Mouse (Mus musculus) Patski (cell line): ENCODE data around the gene Sohlh1. TPM values are rescaled to one million over a fixed set of nuclear protein-coding genes. Genes with fewer than 3 reads are reported as not detected.

ENCODE experiments used
- ATAC-seq: fragments of 100-300 bp; one replicate; pipeline ENCODE4 v1.8.0; 2021
- CTCF ChIA-PET: fragments of 350-600 bp; sonication (Branson Sonifier 250); formaldehyde crosslinking; loops from one replicate; lab custom pipeline; 2022; ENCODE audit warnings: inconsistent platforms; lab: Charles Lee
- POLR2A ChIA-PET: fragments of 350-600 bp; sonication (Branson Sonifier 250); formaldehyde crosslinking; loops from one replicate; lab custom pipeline; 2022; ENCODE audit warnings: antibody characterized with exemption, inconsistent platforms; lab: Charles Lee
- DNase-seq: peaks from one replicate; pipeline ENCODE4 v3.0.0-alpha.2; 2011; ENCODE audit warnings: low read depth, low spot score
- H3K27me3 ChIP-seq: fragments of 371-371 bp; one replicate; pipeline ENCODE4 v1.5.1; 2021
- CTCF ChIP-seq: fragments of 100-300 bp; IDR thresholded peaks from one replicate; pipeline ENCODE4 v1.5.1; 2021
- in situ Hi-C: fragments of 300-500 bp; cut with MboI; formaldehyde crosslinking; loops from 3 replicates; pipeline ENCODE4 v1.11.1; 2018; ENCODE audit warnings: low pct_unique_long_range_greater_than_20kb, mixed read lengths
- polyA plus RNA-seq: library from polyadenylated mRNA; unstranded; gene quantifications from one replicate; pipeline ENCODE4 v1.2.3, GENCODE M21; 2021

Sohlh1 gene
- not detected for polyA plus RNA-seq

GRCm38 (mm10) chr2:25847226-25847625 lies at the start of gene Sohlh1:
Gene Sohlh1 (minus strand): TSS chr2:25847248.
- POLR2A ChIA-PET = no interaction called here
- no peak for TF ChIP-seq CTCF
- in situ Hi-C loops = loop anchor here (25.0 kb wide), 1 partner anchor 165 kb away; the partner anchor contains the start of gene Ubac1
- ATAC-seq = no peak
- CTCF ChIA-PET = no interaction called here
- H3K27me3 ChIP-seq = no peaks in the 10 kb centered on the region
- DNase-seq = no peak

GRCm38 (mm10) chr2:25892440-25892839 lies 45.4 kb upstream of the Sohlh1 start:
- DNase-seq = no peak
- in situ Hi-C loops = no loop called here
- TF ChIP-seq CTCF = no peak
- H3K27me3 ChIP-seq = peaks cover 26% of the 10 kb centered on the region
- ATAC-seq = no peak
- CTCF ChIA-PET = no interaction called here
- POLR2A ChIA-PET = no interaction called here

- no peak for DNase-seq
- ChIA-PET POLR2A (no interaction called here), CTCF (no interaction called here)
- in situ Hi-C loops = no loop called here
- ATAC-seq = no peak
- peaks cover 27% of the 10 kb centered on the region for H3K27me3 ChIP-seq
- no peak for TF ChIP-seq CTCF
These were observed 41.1 kb upstream of the Sohlh1 start for GRCm38 (mm10) chr2:25888144-25888543.

- TF ChIP-seq CTCF = no peak
- H3K27me3 ChIP-seq = peaks cover 22% of the 10 kb centered on the region
- ChIA-PET POLR2A (no interaction called here), CTCF (no interaction called here)
- DNase-seq = no peak
- in situ Hi-C loops = no loop called here
- ATAC-seq = no peak
These were observed 40.2 kb upstream of the Sohlh1 start for GRCm38 (mm10) chr2:25887226-25887625.

GRCm38 (mm10) chr2:25884756-25885155 lies 37.7 kb upstream of the Sohlh1 start:
- H3K27me3 ChIP-seq = peaks cover 21% of the 10 kb centered on the region
- in situ Hi-C loops = no loop called here
- no peak for TF ChIP-seq CTCF
- POLR2A ChIA-PET = no interaction called here
- no peak for ATAC-seq
- CTCF ChIA-PET = no interaction called here
- no peak for DNase-seq

- DNase-seq = no peak
- TF ChIP-seq CTCF = no peak
- POLR2A ChIA-PET = no interaction called here
- in situ Hi-C loops = no loop called here
- H3K27me3 ChIP-seq = peaks cover 29% of the 10 kb centered on the region
- CTCF ChIA-PET = interaction anchor here (1.2 kb wide), 1 partner anchor 16 kb away, joined by 3 read pairs; no protein-coding TSS in a partner anchor
- no peak for ATAC-seq
These were observed 35.2 kb upstream of the Sohlh1 start for GRCm38 (mm10) chr2:25882276-25882675.

- ATAC-seq (no peak), DNase-seq (no peak)
- in situ Hi-C loops = no loop called here
- no peak for TF ChIP-seq CTCF
- CTCF ChIA-PET = interaction anchor here (1.1 kb wide), 1 partner anchor 43 kb away, joined by 3 read pairs; no protein-coding TSS in a partner anchor
- peaks cover 29% of the 10 kb centered on the region for H3K27me3 ChIP-seq
- POLR2A ChIA-PET = no interaction called here
These were observed 32.0 kb upstream of the Sohlh1 start for GRCm38 (mm10) chr2:25879061-25879460.

GRCm38 (mm10) chr2:25878516-25878915 lies 31.5 kb upstream of the Sohlh1 start:
- peaks cover 29% of the 10 kb centered on the region for H3K27me3 ChIP-seq
- ChIA-PET CTCF (no interaction called here), POLR2A (no interaction called here)
- ATAC-seq (no peak), DNase-seq (no peak)
- TF ChIP-seq CTCF = no peak
- in situ Hi-C loops = no loop called here

GRCm38 (mm10) chr2:25877736-25878268 lies 30.8 kb upstream of the Sohlh1 start:
- no peak for TF ChIP-seq CTCF
- ChIA-PET POLR2A (interaction anchor here (0.7 kb wide), 1 partner anchor 20 kb away, joined by 5 read pairs; no protein-coding TSS in a partner anchor), CTCF (no interaction called here)
- DNase-seq (no peak), ATAC-seq (no peak)
- H3K27me3 ChIP-seq = peaks cover 29% of the 10 kb centered on the region
- in situ Hi-C loops = no loop called here

- peaks cover 29% of the 10 kb centered on the region for H3K27me3 ChIP-seq
- TF ChIP-seq CTCF = no peak
- in situ Hi-C loops = no loop called here
- no peak for ATAC-seq
- POLR2A ChIA-PET = interaction anchor here (0.7 kb wide), 1 partner anchor 915 kb away, joined by 10 read pairs; no protein-coding TSS in a partner anchor
- DNase-seq = no peak
- CTCF ChIA-PET = no interaction called here
These were observed 30.2 kb upstream of the Sohlh1 start for GRCm38 (mm10) chr2:25877250-25877735.

- H3K27me3 ChIP-seq = peaks cover 16% of the 10 kb centered on the region
- in situ Hi-C loops = no loop called here
- DNase-seq = no peak
- CTCF ChIA-PET = no interaction called here
- POLR2A ChIA-PET = no interaction called here
- ATAC-seq = no peak
- no peak for TF ChIP-seq CTCF
These were observed 19.6 kb upstream of the Sohlh1 start for GRCm38 (mm10) chr2:25866656-25867055.
